Mouse (Mus musculus): ENCODE measurements around the gene Myo15b.

The Myo15b gene

GRCm38 (mm10) chr11:115903384-115904230, 45.4 kb downstream of the Myo15b start:
- DNase-seq (ENCODE audit: low spot score): peak; percentile 90

- no peak for DNase-seq (ENCODE audit: low spot score)
Observed at GRCm38 (mm10) chr11:115904231-115904955, 46.2 kb downstream of the Myo15b start.

- no peak for DNase-seq (ENCODE audit: low spot score)
Observed at GRCm38 (mm10) chr11:115904956-115905790, 47.0 kb downstream of the Myo15b start.

- DNase-seq (ENCODE audit: low spot score): no peak
Observed at GRCm38 (mm10) chr11:115906116-115906515, 47.9 kb downstream of the Myo15b start.

GRCm38 (mm10) chr11:115906521-115906920, 48.3 kb downstream of the Myo15b start:
- no peak for DNase-seq (ENCODE audit: low spot score)

DNA sequence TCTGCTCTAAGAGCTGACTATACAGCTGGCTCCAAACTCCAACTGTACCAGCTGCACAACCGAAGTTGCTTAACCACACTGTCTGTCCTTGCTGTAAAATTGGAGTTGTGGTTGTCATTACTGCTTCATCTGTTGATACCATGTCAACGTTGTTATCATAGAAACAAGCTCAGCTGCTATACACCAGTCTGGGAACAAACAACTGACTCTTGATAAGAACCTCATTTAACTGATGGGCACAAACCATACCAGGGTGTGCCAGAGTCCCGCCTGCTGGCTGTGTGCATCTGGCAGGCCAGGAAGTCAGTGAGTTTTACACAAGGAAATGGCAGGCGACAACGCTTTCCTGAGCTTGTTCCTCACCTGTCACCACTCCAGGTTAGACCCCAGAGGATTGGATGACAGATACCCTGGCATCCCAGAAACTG, 52.9 kb downstream of the Myo15b start:
- no peak for DNase-seq (ENCODE audit: low spot score)

DNA sequence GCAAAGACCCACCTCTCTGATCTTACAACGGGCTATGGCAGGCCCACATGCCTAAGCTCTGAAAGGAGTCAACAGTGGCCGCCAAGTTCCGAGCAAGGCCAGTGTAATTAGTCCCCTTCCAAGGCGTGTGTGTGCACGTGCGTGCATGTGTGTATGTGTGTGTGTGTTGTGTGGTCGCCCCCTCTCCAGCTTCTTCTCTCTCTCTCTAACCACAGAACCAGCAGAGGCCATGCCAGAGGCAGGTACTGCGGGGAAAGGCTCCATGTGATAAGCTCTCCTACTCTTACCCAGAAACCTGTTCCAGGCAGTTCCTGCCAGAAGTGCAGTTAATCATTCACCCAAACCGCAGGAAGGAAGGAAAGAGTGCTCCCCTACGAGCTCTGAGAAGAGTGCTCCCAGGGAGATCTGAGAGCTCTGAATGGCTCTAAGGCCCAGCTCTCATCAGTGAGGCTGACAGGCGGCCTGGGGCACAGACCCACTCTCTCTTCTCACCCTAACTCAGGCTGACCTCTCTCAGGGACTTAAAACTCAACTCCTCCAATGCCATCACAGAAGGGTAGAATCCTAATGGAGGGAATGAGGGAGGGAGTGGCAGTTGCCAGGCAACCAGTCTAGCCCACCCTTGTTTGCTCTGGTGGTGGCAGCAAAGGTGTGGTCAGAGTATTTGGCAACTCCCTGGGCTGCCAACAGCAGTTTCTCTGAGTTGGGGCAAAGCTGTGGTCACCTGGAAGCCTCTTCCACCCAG, 53.6 kb downstream of the Myo15b start, which contains the start of gene Smim6:
TSS of gene Smim6 (plus strand) at position 386 of the 745 bp plus-strand sequence.
- no peak for DNase-seq (ENCODE audit: low spot score)

- no peak for DNase-seq (ENCODE audit: low spot score)
Observed at GRCm38 (mm10) chr11:115916579-115916978, 58.4 kb downstream of the Myo15b start.

- no peak for DNase-seq (ENCODE audit: low spot score)
Observed at GRCm38 (mm10) chr11:115918637-115919036, 60.4 kb downstream of the Myo15b start.

- DNase-seq (ENCODE audit: low spot score): no peak
Observed at GRCm38 (mm10) chr11:115919073-115919472, 60.9 kb downstream of the Myo15b start.

GRCm38 (mm10) chr11:115920110-115920818, 62.1 kb downstream of the Myo15b start:
- DNase-seq (ENCODE audit: low spot score): peak; percentile 78

- no peak for DNase-seq (ENCODE audit: low spot score)
Observed at GRCm38 (mm10) chr11:115921986-115922385, 63.8 kb downstream of the Myo15b start.

DNA sequence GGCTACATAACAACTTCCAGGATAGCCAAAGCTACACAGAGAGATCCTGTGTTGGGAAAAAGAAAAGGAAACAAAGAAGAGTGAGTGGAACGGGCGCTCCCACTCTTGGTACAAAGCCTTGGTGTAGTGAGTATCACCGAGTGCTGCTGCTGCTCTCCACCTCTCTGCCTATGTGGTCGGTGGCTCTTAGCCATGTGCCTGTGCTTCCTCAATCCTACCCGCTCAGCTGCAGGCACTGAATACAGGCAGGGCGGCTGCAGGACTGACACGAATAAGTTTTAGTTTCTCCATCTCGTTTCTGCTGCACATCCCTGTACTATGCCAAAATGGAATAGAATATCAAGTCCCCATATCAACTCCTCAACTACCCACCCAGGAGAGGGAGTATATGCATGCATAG, 70.8 kb downstream of the Myo15b start:
- DNase-seq (ENCODE audit: low spot score): no peak

- no peak for DNase-seq (ENCODE audit: low spot score)
Observed at GRCm38 (mm10) chr11:115929818-115930217, 71.6 kb downstream of the Myo15b start.

- no peak for DNase-seq (ENCODE audit: low spot score)
Observed at GRCm38 (mm10) chr11:115931235-115931634, 73.0 kb downstream of the Myo15b start.

DNA sequence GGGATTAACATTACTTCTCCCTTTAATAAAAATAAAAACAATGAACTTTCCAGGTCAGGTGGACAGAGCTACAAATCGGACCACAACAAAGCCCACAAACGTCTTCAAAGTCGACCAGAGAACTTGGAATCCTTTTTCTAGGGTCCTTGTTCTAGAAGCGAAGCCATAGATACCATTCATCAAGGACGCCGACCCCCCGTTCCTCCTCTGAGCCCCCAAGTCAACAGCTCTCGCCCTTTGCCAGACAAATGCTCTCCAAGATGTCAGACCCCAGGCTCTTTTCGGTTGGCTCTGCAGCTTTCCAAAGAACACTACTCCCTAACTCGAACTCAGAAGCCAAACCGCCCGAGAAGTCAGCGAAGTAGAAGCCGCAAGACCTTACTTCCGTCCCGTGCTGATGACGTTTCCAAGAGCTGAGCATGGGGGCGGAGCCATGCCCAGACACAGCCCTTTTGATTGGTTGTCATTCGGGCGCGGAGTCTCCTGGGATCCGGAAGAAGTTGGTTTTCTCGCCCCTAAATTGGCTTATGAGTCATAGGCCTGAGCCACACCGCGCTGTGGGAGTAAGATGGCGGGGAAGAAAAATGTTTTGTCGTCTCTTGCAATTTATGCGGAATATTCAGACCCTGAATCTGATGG, 75.0 kb downstream of the Myo15b start, which contains the start of the genes Sap30bp and Recql5:
TSS of gene Sap30bp (plus strand) at position 175 of the 639 bp plus-strand sequence.
TSS of gene Recql5 (minus strand) at position 370 of the 639 bp plus-strand sequence.
- peak; percentile 99 for DNase-seq (ENCODE audit: low spot score)

GRCm38 (mm10) chr11:115933747-115934110, 75.5 kb downstream of the Myo15b start:
- no peak for DNase-seq (ENCODE audit: low spot score)

GRCm38 (mm10) chr11:115939690-115940329, 81.6 kb downstream of the Myo15b start:
- DNase-seq (ENCODE audit: low spot score): peak; percentile 78

- DNase-seq (ENCODE audit: low spot score): no peak
Observed at GRCm38 (mm10) chr11:115941980-115942379, 83.8 kb downstream of the Myo15b start.

Measured in adipocyte (in vitro differentiated cells).